Mouse (Mus musculus) skeletal muscle tissue, adult 2 months (tissue): Measurements from ENCODE around the gene Hmgb1.
A peak's percentile ranks its signal among the peaks of the same experiment; 100 is the strongest.

Experiments used
- DNase-seq: peaks from one replicate; pipeline ENCODE4 v3.0.0-alpha.2; 2012; ENCODE audit warnings: low read depth, low spot score

The Hmgb1 gene

GRCm38 (mm10) chr5:149027389-149027788 is 156.9 kb downstream of the Hmgb1 start:
- DNase-seq = no peak

- no peak for DNase-seq
Measured at GRCm38 (mm10) chr5:149021120-149021519, 163.2 kb downstream of the Hmgb1 start.

- no peak for DNase-seq
Measured at GRCm38 (mm10) chr5:149020681-149021062, 163.6 kb downstream of the Hmgb1 start.

- DNase-seq = peak; percentile 39
Measured at GRCm38 (mm10) chr5:149020059-149020680, 164.1 kb downstream of the Hmgb1 start.

- no peak for DNase-seq
Measured at GRCm38 (mm10) chr5:149017666-149018415, 166.4 kb downstream of the Hmgb1 start.

- no peak for DNase-seq
Measured at GRCm38 (mm10) chr5:149017181-149017580, 167.1 kb downstream of the Hmgb1 start.

- no peak for DNase-seq
Measured at GRCm38 (mm10) chr5:149016261-149016660, 168.0 kb downstream of the Hmgb1 start.

- DNase-seq = no peak
Measured at GRCm38 (mm10) chr5:149015335-149016201, 168.7 kb downstream of the Hmgb1 start.

GRCm38 (mm10) chr5:149014600-149015268 is 169.6 kb downstream of the Hmgb1 start:
- no peak for DNase-seq

GRCm38 (mm10) chr5:149013817-149014508 is 170.3 kb downstream of the Hmgb1 start:
- no peak for DNase-seq

- DNase-seq = no peak
Measured at GRCm38 (mm10) chr5:149009111-149009510, 175.2 kb downstream of the Hmgb1 start.

- no peak for DNase-seq
Measured at GRCm38 (mm10) chr5:149007295-149007646, 177.0 kb downstream of the Hmgb1 start.

GRCm38 (mm10) chr5:149006362-149007294 is 177.7 kb downstream of the Hmgb1 start:
- DNase-seq = peak; percentile 99

- no peak for DNase-seq
Measured at GRCm38 (mm10) chr5:149005701-149006361, 178.5 kb downstream of the Hmgb1 start.

GRCm38 (mm10) chr5:149005083-149005482 is 179.2 kb downstream of the Hmgb1 start:
- no peak for DNase-seq

- no peak for DNase-seq
Measured at GRCm38 (mm10) chr5:149003137-149003536, 181.2 kb downstream of the Hmgb1 start.

GRCm38 (mm10) chr5:149002803-149003115 is 181.5 kb downstream of the Hmgb1 start:
- no peak for DNase-seq

GRCm38 (mm10) chr5:149002034-149002802 is 182.1 kb downstream of the Hmgb1 start:
- DNase-seq = no peak

GRCm38 (mm10) chr5:148999802-149000201 is 184.5 kb downstream of the Hmgb1 start:
- no peak for DNase-seq
